Mouse (Mus musculus): ENCODE data around the gene Dgki. TPM values are rescaled to one million over a fixed set of nuclear protein-coding genes. Genes with fewer than 3 reads are reported as not detected.

Dgki gene
- polyA plus RNA-seq, 1 experiment from 2014 or later = 0.67 TPM

- ATAC-seq (ENCODE audit: low read depth) = no peak
- Histone ChIP-seq H3K27me3 (ENCODE audit: control insufficient read depth, insufficient read depth, low read depth, low read length) (no peaks in the 10 kb centered on the region), H3K4me3 (ENCODE audit: low read length) (no peak overlapping the region), H3K27ac (ENCODE audit: low read length) (no peak overlapping the region), H3K9ac (ENCODE audit: low read length) (no peak overlapping the region), H3K4me2 (ENCODE audit: low read depth, low read length) (no peak overlapping the region), H3K9me3 (ENCODE audit: control insufficient read depth, low read length) (no peaks in the 10 kb centered on the region), H3K36me3 (ENCODE audit: control insufficient read depth, insufficient read depth, low read length) (no peaks in the 10 kb centered on the region), H3K4me1 (replicated peaks; ENCODE audit: control insufficient read depth, insufficient read depth, low read length) (no peaks in the 10 kb centered on the region)
- WGBS = 71% methylated on average over 2 of the region's 2 CpGs
Measured at GRCm38 (mm10) chr6:37150483-37150882, 149.5 kb downstream of the Dgki start.

DNA sequence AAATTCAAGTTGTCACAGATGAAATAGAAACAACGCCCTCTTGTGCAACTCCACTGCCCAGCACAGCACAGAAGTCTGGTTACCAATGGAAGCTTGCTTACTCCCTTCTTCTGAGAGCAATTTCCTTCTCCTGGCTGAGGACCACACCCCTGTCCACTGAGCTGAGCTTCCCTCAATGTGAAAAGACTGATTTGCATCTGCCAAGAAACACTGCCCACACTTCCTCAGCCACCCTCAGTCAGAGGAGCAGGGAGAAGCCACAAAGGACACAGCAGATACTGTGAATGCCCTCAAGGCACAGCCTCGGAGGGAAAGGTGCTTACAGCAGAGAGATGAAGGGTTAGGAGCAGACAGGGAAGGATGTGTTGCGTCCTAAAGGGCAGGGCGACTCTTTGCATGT is 149.9 kb downstream of the Dgki start:
- Histone ChIP-seq H3K4me1 (replicated peaks; ENCODE audit: control insufficient read depth, insufficient read depth, low read length) (no peaks in the 10 kb centered on the region), H3K9ac (ENCODE audit: low read length) (no peak overlapping the region), H3K4me2 (ENCODE audit: low read depth, low read length) (no peak overlapping the region), H3K36me3 (ENCODE audit: control insufficient read depth, insufficient read depth, low read length) (no peaks in the 10 kb centered on the region), H3K27ac (ENCODE audit: low read length) (no peak overlapping the region), H3K9me3 (ENCODE audit: control insufficient read depth, low read length) (no peaks in the 10 kb centered on the region), H3K27me3 (ENCODE audit: control insufficient read depth, insufficient read depth, low read depth, low read length) (no peaks in the 10 kb centered on the region), H3K4me3 (ENCODE audit: low read length) (no peak overlapping the region)
- 69% methylated on average over 4 of the region's 4 CpGs for WGBS
- ATAC-seq (ENCODE audit: low read depth) = no peak

DNA sequence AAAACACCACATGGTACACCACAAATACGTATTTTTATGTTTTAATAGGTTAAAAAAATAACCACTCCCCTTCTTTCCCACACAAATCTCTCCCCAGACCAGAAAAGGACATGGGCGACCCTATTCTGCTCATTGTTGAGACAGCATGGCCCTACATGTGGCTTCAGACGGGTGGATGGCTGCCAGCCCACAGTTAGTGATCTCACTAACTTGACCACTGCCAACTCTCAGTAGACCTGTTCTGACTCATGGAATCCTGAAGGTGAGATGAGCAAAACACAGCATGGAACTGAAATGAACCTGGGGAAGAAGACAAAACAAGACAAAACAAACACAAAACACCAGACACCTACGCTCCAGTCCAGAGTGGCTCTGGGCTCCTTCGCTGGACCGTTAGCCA is 150.8 kb downstream of the Dgki start:
- Histone ChIP-seq H3K27me3 (ENCODE audit: control insufficient read depth, insufficient read depth, low read depth, low read length) (no peaks in the 10 kb centered on the region), H3K4me3 (ENCODE audit: low read length) (no peak overlapping the region), H3K36me3 (ENCODE audit: control insufficient read depth, insufficient read depth, low read length) (no peaks in the 10 kb centered on the region), H3K4me2 (ENCODE audit: low read depth, low read length) (no peak overlapping the region), H3K9ac (ENCODE audit: low read length) (no peak overlapping the region), H3K4me1 (replicated peaks; ENCODE audit: control insufficient read depth, insufficient read depth, low read length) (no peaks in the 10 kb centered on the region), H3K9me3 (ENCODE audit: control insufficient read depth, low read length) (no peaks in the 10 kb centered on the region), H3K27ac (ENCODE audit: low read length) (no peak overlapping the region)
- ATAC-seq (ENCODE audit: low read depth) = no peak
- WGBS = 88% methylated on average over 6 of the region's 6 CpGs

GRCm38 (mm10) chr6:37147431-37148022 is 152.5 kb downstream of the Dgki start:
- H3K27ac ChIP-seq (ENCODE audit: low read length) = no peak overlapping the region
- no peak overlapping the region for H3K4me3 ChIP-seq (ENCODE audit: low read length)
- H3K27me3 ChIP-seq (ENCODE audit: control insufficient read depth, insufficient read depth, low read depth, low read length) = no peaks in the 10 kb centered on the region
- WGBS = 90% methylated on average over 4 of the region's 4 CpGs
- no peak overlapping the region for H3K4me2 ChIP-seq (ENCODE audit: low read depth, low read length)
- H3K9ac ChIP-seq (ENCODE audit: low read length) = no peak overlapping the region
- ATAC-seq (ENCODE audit: low read depth) = no peak
- peaks cover 10% of the 10 kb centered on the region for H3K4me1 ChIP-seq (replicated peaks; ENCODE audit: control insufficient read depth, insufficient read depth, low read length)
- no peaks in the 10 kb centered on the region for H3K36me3 ChIP-seq (ENCODE audit: control insufficient read depth, insufficient read depth, low read length)
- no peaks in the 10 kb centered on the region for H3K9me3 ChIP-seq (ENCODE audit: control insufficient read depth, low read length)

DNA sequence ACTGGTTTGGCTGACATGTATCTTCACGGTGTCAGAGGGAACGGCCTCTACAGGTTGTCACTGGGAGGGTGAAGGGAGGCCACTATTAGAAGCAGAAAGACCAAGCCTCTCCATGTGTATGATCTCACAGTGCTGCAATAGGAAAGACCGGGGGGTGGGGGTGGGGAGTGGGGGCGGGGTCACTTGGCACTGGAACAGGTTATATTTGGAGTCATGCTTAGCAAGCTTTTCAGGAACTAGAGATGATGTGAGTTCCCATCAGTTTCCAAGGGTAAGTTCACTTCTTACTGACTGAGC is 156.2 kb downstream of the Dgki start:
- H3K4me3 ChIP-seq (ENCODE audit: low read length) = no peak overlapping the region
- H3K27me3 ChIP-seq (ENCODE audit: control insufficient read depth, insufficient read depth, low read depth, low read length) = no peaks in the 10 kb centered on the region
- WGBS = 20% methylated on average over 4 of the region's 4 CpGs
- H3K9me3 ChIP-seq (ENCODE audit: control insufficient read depth, low read length) = no peaks in the 10 kb centered on the region
- H3K4me1 ChIP-seq (replicated peaks; ENCODE audit: control insufficient read depth, insufficient read depth, low read length) = peaks cover 10% of the 10 kb centered on the region
- H3K9ac ChIP-seq (ENCODE audit: low read length) = no peak overlapping the region
- 0 out of 2 replicates have a peak overlapping the region, but pooled peaks have one; percentile 10 for H3K27ac ChIP-seq (ENCODE audit: low read length)
- no peak overlapping the region for H3K4me2 ChIP-seq (ENCODE audit: low read depth, low read length)
- ATAC-seq (ENCODE audit: low read depth) = peak; percentile 71
- no peaks in the 10 kb centered on the region for H3K36me3 ChIP-seq (ENCODE audit: control insufficient read depth, insufficient read depth, low read length)

- no peak overlapping the region for H3K4me3 ChIP-seq (ENCODE audit: low read length)
- H3K27me3 ChIP-seq (ENCODE audit: control insufficient read depth, insufficient read depth, low read depth, low read length) = no peaks in the 10 kb centered on the region
- H3K4me2 ChIP-seq (ENCODE audit: low read depth, low read length) = no peak overlapping the region
- H3K9ac ChIP-seq (ENCODE audit: low read length) = no peak overlapping the region
- no peaks in the 10 kb centered on the region for H3K9me3 ChIP-seq (ENCODE audit: control insufficient read depth, low read length)
- 0 out of 2 replicates have a peak overlapping the region, but pooled peaks have one; percentile 10 for H3K27ac ChIP-seq (ENCODE audit: low read length)
- peak; percentile 64; the same call in 1 of the 2 replicates for ATAC-seq (ENCODE audit: low read depth)
- no peaks in the 10 kb centered on the region for H3K36me3 ChIP-seq (ENCODE audit: control insufficient read depth, insufficient read depth, low read length)
- peaks cover 10% of the 10 kb centered on the region for H3K4me1 ChIP-seq (replicated peaks; ENCODE audit: control insufficient read depth, insufficient read depth, low read length)
- 69% methylated on average over 11 of the region's 11 CpGs for WGBS
Measured at GRCm38 (mm10) chr6:37142991-37143866, 156.8 kb downstream of the Dgki start.

- ATAC-seq (ENCODE audit: low read depth) = no peak
- no peaks in the 10 kb centered on the region for H3K9me3 ChIP-seq (ENCODE audit: control insufficient read depth, low read length)
- no peaks in the 10 kb centered on the region for H3K36me3 ChIP-seq (ENCODE audit: control insufficient read depth, insufficient read depth, low read length)
- no peak overlapping the region for H3K27ac ChIP-seq (ENCODE audit: low read length)
- H3K4me3 ChIP-seq (ENCODE audit: low read length) = no peak overlapping the region
- no peak overlapping the region for H3K4me2 ChIP-seq (ENCODE audit: low read depth, low read length)
- H3K27me3 ChIP-seq (ENCODE audit: control insufficient read depth, insufficient read depth, low read depth, low read length) = no peaks in the 10 kb centered on the region
- no peak overlapping the region for H3K9ac ChIP-seq (ENCODE audit: low read length)
- H3K4me1 ChIP-seq (replicated peaks; ENCODE audit: control insufficient read depth, insufficient read depth, low read length) = peaks cover 7% of the 10 kb centered on the region
Measured at GRCm38 (mm10) chr6:37138816-37139215, 161.2 kb downstream of the Dgki start.

GRCm38 (mm10) chr6:37131257-37131656 is 168.7 kb downstream of the Dgki start:
- Histone ChIP-seq H3K4me1 (replicated peaks; ENCODE audit: control insufficient read depth, insufficient read depth, low read length) (no peaks in the 10 kb centered on the region), H3K4me3 (ENCODE audit: low read length) (no peak overlapping the region), H3K27me3 (ENCODE audit: control insufficient read depth, insufficient read depth, low read depth, low read length) (no peaks in the 10 kb centered on the region), H3K36me3 (ENCODE audit: control insufficient read depth, insufficient read depth, low read length) (no peaks in the 10 kb centered on the region), H3K4me2 (ENCODE audit: low read depth, low read length) (no peak overlapping the region), H3K9ac (ENCODE audit: low read length) (no peak overlapping the region), H3K9me3 (ENCODE audit: control insufficient read depth, low read length) (no peaks in the 10 kb centered on the region), H3K27ac (ENCODE audit: low read length) (no peak overlapping the region)
- 65% methylated on average over 4 of the region's 4 CpGs for WGBS
- no peak for ATAC-seq (ENCODE audit: low read depth)

DNA sequence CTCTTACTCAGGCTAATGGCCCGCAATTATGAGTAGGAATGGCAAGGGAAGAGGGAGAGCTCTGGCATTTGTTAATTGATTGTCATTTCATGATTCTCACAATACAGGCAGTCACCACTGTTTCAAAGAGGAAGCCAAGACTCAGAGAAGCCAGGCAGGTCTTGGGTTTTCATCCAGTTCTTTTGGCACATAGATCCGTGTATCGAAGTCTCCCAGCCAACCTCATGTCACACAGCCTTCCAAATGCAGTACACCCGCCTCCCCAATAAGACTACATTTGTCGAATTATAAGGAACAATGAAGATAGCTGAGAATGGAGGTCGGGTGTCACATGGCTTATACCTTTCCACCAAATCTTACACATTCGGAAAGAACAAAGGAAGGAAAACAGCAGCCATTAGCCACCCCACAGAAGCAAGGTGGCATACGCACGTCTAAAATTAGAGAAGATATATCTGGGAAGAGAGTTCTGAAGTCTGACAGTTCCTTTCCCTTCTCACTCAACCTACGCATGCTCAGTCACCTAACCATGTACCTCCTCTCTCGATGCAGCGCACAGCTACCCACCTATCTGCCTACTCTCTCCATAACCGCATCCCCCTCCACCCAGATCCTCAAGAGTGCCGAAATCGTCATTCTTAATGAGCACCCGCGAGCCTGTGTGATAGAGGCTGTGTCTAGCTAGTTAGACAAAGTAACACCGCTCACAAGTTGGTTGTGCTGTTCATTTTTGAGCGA is 179.4 kb downstream of the Dgki start:
- no peak overlapping the region for H3K9ac ChIP-seq (ENCODE audit: low read length)

More for the DNA sequence above, 179.4 kb downstream of the Dgki start:
- H3K27ac ChIP-seq (ENCODE audit: low read length) = no peak overlapping the region
- ATAC-seq (ENCODE audit: low read depth) = no peak
- H3K36me3 ChIP-seq (ENCODE audit: control insufficient read depth, insufficient read depth, low read length) = no peaks in the 10 kb centered on the region
- no peak overlapping the region for H3K4me3 ChIP-seq (ENCODE audit: low read length)
- WGBS = 84% methylated on average over 19 of the region's 19 CpGs
- no peaks in the 10 kb centered on the region for H3K27me3 ChIP-seq (ENCODE audit: control insufficient read depth, insufficient read depth, low read depth, low read length)
- no peak overlapping the region for H3K4me2 ChIP-seq (ENCODE audit: low read depth, low read length)
- no peaks in the 10 kb centered on the region for H3K4me1 ChIP-seq (replicated peaks; ENCODE audit: control insufficient read depth, insufficient read depth, low read length)
- H3K9me3 ChIP-seq (ENCODE audit: control insufficient read depth, low read length) = no peaks in the 10 kb centered on the region

All from lung, embryonic 16.5 days (tissue).